ENCODE assay signal across 27 mouse cellular contexts in genomic region chr6:99784285-99784684, GRCm38 (mm10). TPM values are rescaled to one million over a fixed set of nuclear protein-coding genes. Genes with fewer than 3 reads are reported as not detected.
DNase-seq lines count a peak whose midpoint lies in the region; ATAC-seq and TF ChIP-seq lines count a peak whose summit lies in the region.
"Had no signal": no experiment of that assay in that cellular context is flagged by ENCODE, and none has a peak within 500 bp of the region (broad histone marks: within the 10 kb centered on the region; RNA-seq: fewer than 3 reads in every experiment).

No protein-coding gene starts in this region.

- no peak for TF ChIP-seq POLR2A in olfactory bulb, adult 2 months (IDR thresholded peaks at IDR 0.05; ENCODE audit: insufficient read depth, low read depth, low read length)

- H3K9ac ChIP-seq in hindbrain, embryonic 14.5 days: no peak overlapping the region
- H3K9ac ChIP-seq in hindbrain, embryonic 12.5 days: no peak overlapping the region
- H3K9ac ChIP-seq in forebrain, embryonic 13.5 days: no peak overlapping the region
- H3K9ac ChIP-seq: embryonic facial prominence, embryonic 13.5 days; liver, embryonic 14.5 days; lung, embryonic 14.5 days; midbrain, embryonic 13.5 days; neural tube, embryonic 13.5 days had no signal

- H3K36me3 ChIP-seq in hindbrain, embryonic 14.5 days (replicated peaks; ENCODE audit: control insufficient read depth, insufficient read depth): no peaks in the 10 kb centered on the region
- no peaks in the 10 kb centered on the region for H3K36me3 ChIP-seq in hindbrain, embryonic 12.5 days
- H3K36me3 ChIP-seq in forebrain, embryonic 13.5 days (ENCODE audit: poor library complexity, severe bottlenecking): no peaks in the 10 kb centered on the region
- H3K36me3 ChIP-seq: embryonic facial prominence, embryonic 13.5 days; hindbrain, embryonic 10.5 days; midbrain, embryonic 13.5 days; neural tube, embryonic 13.5 days had no signal

- 59% methylated on average over 8 of the region's 8 CpGs for WGBS in hindbrain, embryonic 14.5 days
- WGBS in hindbrain, embryonic 12.5 days: 81% methylated on average over 8 of the region's 8 CpGs
- WGBS in forebrain, embryonic 13.5 days: 13% methylated on average over 8 of the region's 8 CpGs
- WGBS in olfactory bulb, adult 2 months: 24% methylated on average over 8 of the region's 8 CpGs

- H3K27ac ChIP-seq in hindbrain, embryonic 14.5 days: no peak overlapping the region
- H3K27ac ChIP-seq in hindbrain, embryonic 12.5 days: no peak overlapping the region
- peak overlapping the region; percentile 3; the same call in 1 of the 2 replicates for H3K27ac ChIP-seq in forebrain, embryonic 13.5 days
- H3K27ac ChIP-seq in olfactory bulb, adult 2 months (ENCODE audit: insufficient read depth, low read depth, low read length): peak overlapping the region; percentile 2; the same call in 1 of the 2 replicates
- H3K27ac ChIP-seq: embryonic facial prominence, embryonic 13.5 days; hindbrain, embryonic 10.5 days; liver, embryonic 14.5 days; midbrain, embryonic 13.5 days; neural tube, embryonic 13.5 days had no signal

- H3K4me3 ChIP-seq in hindbrain, embryonic 14.5 days (replicated peaks; ENCODE audit: low read length): no peak overlapping the region
- no peak overlapping the region for H3K4me3 ChIP-seq in hindbrain, embryonic 12.5 days
- no peak overlapping the region for H3K4me3 ChIP-seq in forebrain, embryonic 13.5 days
- no peak overlapping the region for H3K4me3 ChIP-seq in olfactory bulb, adult 2 months (ENCODE audit: insufficient read depth, low read depth, low read length)
- H3K4me3 ChIP-seq: embryonic facial prominence, embryonic 13.5 days; erythroblast, embryonic 14.5 days; hindbrain, embryonic 10.5 days; megakaryocyte, embryonic 14.5 days; midbrain, embryonic 13.5 days; neural tube, embryonic 13.5 days had no signal

- H3K27me3 ChIP-seq in hindbrain, embryonic 14.5 days (ENCODE audit: control insufficient read depth, insufficient read depth, low read length): no peaks in the 10 kb centered on the region
- H3K27me3 ChIP-seq in hindbrain, embryonic 12.5 days: peaks cover 13% of the 10 kb centered on the region; the same call in 1 of the 2 replicates
- H3K27me3 ChIP-seq in forebrain, embryonic 13.5 days: no peaks in the 10 kb centered on the region
- H3K27me3 ChIP-seq: embryonic facial prominence, embryonic 13.5 days; midbrain, embryonic 13.5 days had no signal

- H3K4me2 ChIP-seq in hindbrain, embryonic 14.5 days (replicated peaks): no peak overlapping the region
- no peak overlapping the region for H3K4me2 ChIP-seq in hindbrain, embryonic 12.5 days (replicated peaks)
- no peak overlapping the region for H3K4me2 ChIP-seq in forebrain, embryonic 13.5 days
- H3K4me2 ChIP-seq: embryonic facial prominence, embryonic 13.5 days; heart, embryonic 11.5 days; lung, embryonic 14.5 days; midbrain, embryonic 13.5 days; neural tube, embryonic 13.5 days had no signal

- no peaks in the 10 kb centered on the region for H3K4me1 ChIP-seq in hindbrain, embryonic 14.5 days (replicated peaks; ENCODE audit: control insufficient read depth, insufficient read depth, low read length)
- H3K4me1 ChIP-seq in hindbrain, embryonic 12.5 days: no peaks in the 10 kb centered on the region
- H3K4me1 ChIP-seq in forebrain, embryonic 13.5 days: peaks cover 13% of the 10 kb centered on the region
- H3K4me1 ChIP-seq in olfactory bulb, adult 2 months (ENCODE audit: control insufficient read depth, insufficient read depth, low read length): peaks cover 9% of the 10 kb centered on the region
- H3K4me1 ChIP-seq: embryonic facial prominence, embryonic 13.5 days; hindbrain, embryonic 10.5 days; neural tube, embryonic 13.5 days had no signal

- peak; percentile 26 for DNase-seq in hindbrain, embryonic 14.5 days (ENCODE audit: low spot score)
- peak; percentile 53 to 58 for DNase-seq in right cerebral cortex, postnatal 10 days (ENCODE audit: low spot score in 2 of 2)
- no peak for DNase-seq in right cerebral cortex, postnatal 14 days
- no peak for DNase-seq in kidney, postnatal 14 days
- DNase-seq in testis, postnatal 10 days (ENCODE audit: low spot score): no peak
- DNase-seq: adrenal gland, postnatal 25 days; cerebellum, adult 18-20 months; cerebellum, postnatal 14 days; gastrocnemius, postnatal 10 days; kidney, adult 11 months; lung, embryonic 14.5 days; thymus, adult 18-20 months; thymus, postnatal 36 days had no signal

- TF ChIP-seq CTCF in olfactory bulb, adult 2 months (IDR thresholded peaks at IDR 0.05; ENCODE audit: insufficient read depth, low read depth, low read length): no peak

- H3K9me3 ChIP-seq in hindbrain, embryonic 14.5 days (ENCODE audit: control insufficient read depth, low read length): 0 out of 2 replicates have a peak, but pooled peaks cover 4% of the 10 kb centered on the region
- H3K9me3 ChIP-seq in hindbrain, embryonic 12.5 days (replicated peaks): no peaks in the 10 kb centered on the region
- H3K9me3 ChIP-seq in forebrain, embryonic 13.5 days (replicated peaks): no peaks in the 10 kb centered on the region
- H3K9me3 ChIP-seq: embryonic facial prominence, embryonic 13.5 days; hindbrain, embryonic 10.5 days; midbrain, embryonic 13.5 days; neural tube, embryonic 13.5 days had no signal

- no peak for ATAC-seq in hindbrain, embryonic 14.5 days (ENCODE audit: low FRiP score)
- ATAC-seq in hindbrain, embryonic 12.5 days (ENCODE audit: low FRiP score): no peak
- peak; percentile 50; the same call in 1 of the 2 replicates for ATAC-seq in forebrain, embryonic 13.5 days
- ATAC-seq: midbrain, embryonic 13.5 days had no signal

RNA-seq across cellular contexts. Expression of gene Prok2, which starts 58.1 kb away (rescaled TPM):
- 0.18 TPM in 1 of 2 replicates, not detected in the other for polyA plus RNA-seq in hindbrain, embryonic 14.5 days (2014; fragmentation: Nextera tagmentation; extraction: Ambion mirVana)
- 0.14 TPM in 1 of 2 replicates, not detected in the other for polyA plus RNA-seq in hindbrain, embryonic 12.5 days (2016; fragmentation: Nextera tagmentation; extraction: Ambion mirVana)
- 1.3 and 1.5 TPM in 2 replicates for polyA plus RNA-seq in forebrain, embryonic 13.5 days (2015; fragmentation: Nextera tagmentation; extraction: Ambion mirVana)
- not detected in 2 replicates for polyA plus RNA-seq in olfactory bulb, adult 2 months (2012; ENCODE audit: insufficient read depth, insufficient read length, low replicate concordance, missing spikeins)
- polyA plus RNA-seq: erythroblast, embryonic 14.5 days; heart, embryonic 11.5 days; heart, postnatal 0 days; hindbrain, embryonic 10.5 days; large intestine, adult 2 months; neural tube, embryonic 13.5 days; stomach, embryonic 14.5 days had no signal

Comparison
In these comparisons a context has a peak if more than half of its experiments do, and no peak if none do; other contexts are left out.
1. DNase-seq: peak in hindbrain, embryonic 14.5 days (single experiment) and right cerebral cortex, postnatal 10 days (2 of 2); none in right cerebral cortex, postnatal 14 days (single experiment), kidney, postnatal 14 days (single experiment) and testis, postnatal 10 days (single experiment).
2. H3K27ac ChIP-seq: peak in forebrain, embryonic 13.5 days (single experiment) and olfactory bulb, adult 2 months (single experiment); none in hindbrain, embryonic 14.5 days (single experiment) and hindbrain, embryonic 12.5 days (single experiment).